Comparison of ENCODE assay signal across 15 mouse cellular contexts in the genomic region with DNA sequence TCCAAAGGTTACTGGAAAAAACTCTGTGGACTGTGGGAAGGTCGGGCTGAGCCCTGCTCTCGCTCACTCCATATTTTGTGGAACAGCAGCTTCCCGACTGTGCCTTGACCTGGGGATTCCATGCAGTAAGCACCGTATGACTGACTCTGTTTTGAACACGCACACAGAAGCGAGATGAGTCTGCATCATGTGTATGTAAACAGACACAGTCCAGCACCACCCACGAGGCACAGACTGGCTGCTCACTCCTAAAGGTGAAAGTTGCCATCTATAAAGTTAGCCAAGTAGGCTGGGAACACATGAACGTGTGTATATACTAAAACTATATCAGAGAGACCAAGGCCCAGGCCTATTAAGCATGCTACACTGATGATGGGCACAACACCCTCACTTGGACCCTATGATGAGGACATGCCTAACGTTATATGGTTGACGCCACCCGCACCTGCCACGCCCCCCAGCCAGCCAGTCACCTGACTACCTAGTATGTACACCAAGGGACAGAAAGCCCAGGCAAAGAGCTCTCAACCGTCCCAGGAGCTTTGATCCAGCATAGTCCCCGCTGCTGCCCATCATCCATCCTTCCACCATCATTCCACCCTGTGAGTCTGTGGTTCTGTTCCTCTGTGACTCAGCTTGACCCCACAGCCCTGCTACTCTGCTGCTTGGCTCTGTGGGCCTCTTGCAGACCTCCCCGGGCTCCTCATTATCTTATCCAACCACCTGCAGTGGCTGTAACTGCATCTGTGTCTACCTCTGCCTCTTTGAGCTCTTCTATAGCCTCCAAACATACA. TPM values are rescaled to one million over a fixed set of nuclear protein-coding genes. Genes with fewer than 3 reads are reported as not detected.
A peak's percentile ranks its signal among the peaks of the same experiment; 100 is the strongest.
DNase-seq lines count a peak whose midpoint lies in the region; ATAC-seq and TF ChIP-seq lines count a peak whose summit lies in the region.
"Had no signal": no experiment of that assay in that cellular context is flagged by ENCODE, and none has a peak within 500 bp of the region (broad histone marks: within the 10 kb centered on the region; RNA-seq: fewer than 3 reads in every experiment).

No protein-coding gene starts in this region.

- no peak overlapping the region for H3K9ac ChIP-seq in lung, embryonic 14.5 days
- H3K9ac ChIP-seq: embryonic facial prominence, embryonic 13.5 days; forebrain, embryonic 12.5 days had no signal

- 82% methylated on average over 15 of the region's 15 CpGs for WGBS in lung, embryonic 14.5 days

- no peak overlapping the region for H3K27ac ChIP-seq in lung, embryonic 14.5 days (ENCODE audit: low read depth)
- H3K27ac ChIP-seq: embryonic facial prominence, embryonic 13.5 days; forebrain, embryonic 12.5 days had no signal

- no peak for TF ChIP-seq CTCF in lung, embryonic 14.5 days (IDR thresholded peaks at IDR 0.05; ENCODE audit: low read depth)

- ATAC-seq in lung, embryonic 14.5 days (ENCODE audit: insufficient read depth) = peak; percentile 60; the same call in 1 of the 2 replicates
- ATAC-seq in megakaryocyte-erythroid progenitor cell, adult 5-6 weeks (replicated peaks; ENCODE audit: low FRiP score, low TSS enrichment, poor library complexity, severe bottlenecking) = peak; percentile 69
- ATAC-seq: Patski had no signal

- no peaks in the 10 kb centered on the region for H3K36me3 ChIP-seq in lung, embryonic 14.5 days (ENCODE audit: insufficient read depth)
- H3K36me3 ChIP-seq: embryonic facial prominence, embryonic 13.5 days; forebrain, embryonic 12.5 days had no signal

- DNase-seq in heart, adult 11 months = peak; percentile 68
- DNase-seq in heart, postnatal 4 days = no peak
- no peak for DNase-seq in lung, embryonic 14.5 days
- DNase-seq in lung, postnatal 4 days = no peak
- DNase-seq in liver = peak; percentile 84
- no peak for DNase-seq in cerebellum, adult 9-10 months
- DNase-seq in adrenal gland, postnatal 14 days = no peak
- DNase-seq: cerebellum, adult 18-20 months; kidney, adult 11 months; kidney, postnatal 14 days; thymus, postnatal 14 days had no signal

- H3K4me3 ChIP-seq in lung, embryonic 14.5 days (ENCODE audit: low read depth, low read length) = no peak overlapping the region
- H3K4me3 ChIP-seq: embryonic facial prominence, embryonic 13.5 days; forebrain, embryonic 12.5 days had no signal

- no peaks in the 10 kb centered on the region; the same call in 1 of the 2 replicates for H3K4me1 ChIP-seq in lung, embryonic 14.5 days (ENCODE audit: insufficient read depth)

- no peak overlapping the region for H3K4me2 ChIP-seq in lung, embryonic 14.5 days
- H3K4me2 ChIP-seq: embryonic facial prominence, embryonic 13.5 days; forebrain, embryonic 12.5 days had no signal

- H3K9me3 ChIP-seq in lung, embryonic 14.5 days (ENCODE audit: low read depth, low read length) = no peaks in the 10 kb centered on the region
- H3K9me3 ChIP-seq: embryonic facial prominence, embryonic 13.5 days; forebrain, embryonic 12.5 days had no signal

- no peaks in the 10 kb centered on the region for H3K27me3 ChIP-seq in lung, embryonic 14.5 days (ENCODE audit: insufficient read depth, low read length)
- H3K27me3 ChIP-seq: embryonic facial prominence, embryonic 13.5 days; Patski had no signal

RNA-seq across cellular contexts. Expression of gene Ssx2ip, which starts 27.9 kb away (rescaled TPM):
- 10 to 100 TPM; 18.6 to 21.0 TPM for total RNA-seq in heart, postnatal 4 days (2021)
- polyA plus RNA-seq in lung, embryonic 14.5 days (2014; fragmentation: Nextera tagmentation; extraction: Ambion mirVana) = 29.3 and 30.5 TPM in 2 replicates
- 45.3 and 50.0 TPM in 2 replicates for total RNA-seq in megakaryocyte-erythroid progenitor cell, adult 5-6 weeks (2014; fragmentation: Nextera tagmentation)
- 69.2 and 73.8 TPM in 2 replicates for total RNA-seq in megakaryocyte-erythroid progenitor cell, adult 5-6 weeks (2017)
- 10.4 and 10.5 TPM in 2 replicates for total RNA-seq in adrenal gland, postnatal 14 days (2021)

Comparison
In these comparisons a context has a peak if more than half of its experiments do, and no peak if none do; other contexts are left out.
1. DNase-seq: peak in heart, adult 11 months (single experiment) and liver (single experiment); none in heart, postnatal 4 days (single experiment), lung, embryonic 14.5 days (single experiment), lung, postnatal 4 days (0 of 2), cerebellum, adult 9-10 months (single experiment) and adrenal gland, postnatal 14 days (single experiment).